Mouse (Mus musculus): ENCODE measurements around the gene Mapk8ip2. TPM values are rescaled to one million over a fixed set of nuclear protein-coding genes. Genes with fewer than 3 reads are reported as not detected.

Gene Mapk8ip2
- polyA plus RNA-seq, 1 experiment from 2014 or later, result 3.4 TPM

GRCm38 (mm10) chr15:89496131-89496530 lies 42.4 kb downstream of the Mapk8ip2 start:
- Histone ChIP-seq H3K27ac (ENCODE audit: low read length) (no peak overlapping the region), H3K36me3 (ENCODE audit: control insufficient read depth, insufficient read depth, low read length) (no peaks in the 10 kb centered on the region)
- ATAC-seq, result no peak

DNA sequence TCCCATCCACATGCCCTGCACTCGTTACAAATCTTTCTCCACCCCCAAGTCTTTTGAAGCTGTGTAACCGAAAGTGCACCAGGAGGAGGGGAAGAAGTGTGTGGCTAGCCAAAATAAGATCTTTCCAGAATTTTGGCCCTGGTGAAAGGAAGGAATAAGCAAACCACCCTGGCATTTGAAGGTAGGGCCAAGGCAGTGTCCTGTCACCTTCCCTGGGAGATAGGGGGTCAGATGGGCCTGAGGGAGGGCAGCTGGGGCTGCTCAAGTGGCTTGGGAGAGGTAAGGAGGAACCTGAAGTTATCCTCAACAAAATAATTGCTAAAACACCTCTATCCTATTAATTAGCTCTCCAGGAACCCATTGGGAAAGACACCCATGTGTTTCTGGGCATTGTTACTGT lies 43.1 kb downstream of the Mapk8ip2 start:
- 55% methylated on average over 2 of the region's 2 CpGs for WGBS
- H3K9me3 ChIP-seq (ENCODE audit: control insufficient read depth, low read length), result no peaks in the 10 kb centered on the region
- H3K4me2 ChIP-seq (ENCODE audit: low read depth, low read length), result no peak overlapping the region
- ATAC-seq, result no peak
- no peak overlapping the region for H3K27ac ChIP-seq (ENCODE audit: low read length)
- H3K9ac ChIP-seq (ENCODE audit: low read depth, low read length), result no peak overlapping the region
- peaks cover 19% of the 10 kb centered on the region for H3K27me3 ChIP-seq (replicated peaks; ENCODE audit: control insufficient read depth, insufficient read depth, low read length)
- H3K4me3 ChIP-seq (ENCODE audit: low read length), result no peak overlapping the region
- H3K4me1 ChIP-seq (ENCODE audit: control insufficient read depth, insufficient read depth, low read length), result peaks cover 11% of the 10 kb centered on the region
- H3K36me3 ChIP-seq (ENCODE audit: control insufficient read depth, insufficient read depth, low read length), result no peaks in the 10 kb centered on the region

More at GRCm38 (mm10) chr15:89496131-89496530, 42.4 kb downstream of the Mapk8ip2 start:
- Histone ChIP-seq H3K9ac (ENCODE audit: low read depth, low read length) (no peak overlapping the region), H3K27me3 (replicated peaks; ENCODE audit: control insufficient read depth, insufficient read depth, low read length) (peaks cover 19% of the 10 kb centered on the region), H3K4me1 (ENCODE audit: control insufficient read depth, insufficient read depth, low read length) (peaks cover 11% of the 10 kb centered on the region), H3K9me3 (ENCODE audit: control insufficient read depth, low read length) (no peaks in the 10 kb centered on the region), H3K4me2 (ENCODE audit: low read depth, low read length) (no peak overlapping the region), H3K4me3 (ENCODE audit: low read length) (no peak overlapping the region)
- WGBS, result 61% methylated on average over 4 of the region's 4 CpGs

DNA sequence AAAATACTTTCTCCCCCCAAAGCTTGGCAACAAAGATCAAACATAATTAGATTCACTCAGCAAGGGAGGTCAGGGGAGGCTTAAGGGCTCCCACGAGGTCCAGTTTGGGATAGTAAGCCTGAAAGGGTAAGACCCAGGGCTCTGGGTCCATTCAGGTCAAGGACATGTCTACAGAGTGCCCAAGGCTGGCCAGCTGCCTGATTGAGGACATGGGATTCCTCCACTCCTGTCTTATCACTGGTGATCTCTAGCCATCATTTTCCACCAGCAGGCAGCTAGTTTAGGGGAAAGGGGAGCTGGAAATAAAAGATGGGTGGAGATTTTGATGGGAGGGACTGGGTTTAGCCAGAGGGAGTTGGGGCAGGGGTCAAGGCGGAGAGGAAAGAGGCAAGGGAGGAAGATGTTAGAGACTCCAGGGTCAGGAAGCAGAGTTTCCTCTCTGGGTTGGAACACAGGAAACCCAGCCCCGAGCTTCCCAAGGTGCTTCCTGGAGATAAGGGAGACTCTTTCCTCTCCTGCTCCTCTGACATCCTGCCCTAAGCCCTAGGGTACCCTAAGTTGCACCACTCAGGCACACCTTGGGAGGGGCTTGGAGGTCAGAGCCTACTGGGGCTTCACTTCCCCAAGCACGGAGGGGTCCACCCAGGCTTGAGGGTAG lies 43.8 kb downstream of the Mapk8ip2 start:
- Histone ChIP-seq H3K27me3 (replicated peaks; ENCODE audit: control insufficient read depth, insufficient read depth, low read length) (peaks cover 19% of the 10 kb centered on the region), H3K9ac (ENCODE audit: low read depth, low read length) (peak overlapping the region; percentile 81), H3K4me3 (ENCODE audit: low read length) (peak overlapping the region; percentile 75), H3K36me3 (ENCODE audit: control insufficient read depth, insufficient read depth, low read length) (no peaks in the 10 kb centered on the region), H3K4me2 (ENCODE audit: low read depth, low read length) (no peak overlapping the region), H3K9me3 (ENCODE audit: control insufficient read depth, low read length) (no peaks in the 10 kb centered on the region), H3K4me1 (ENCODE audit: control insufficient read depth, insufficient read depth, low read length) (peaks cover 11% of the 10 kb centered on the region), H3K27ac (ENCODE audit: low read length) (no peak overlapping the region; the same call in 1 of the 2 replicates)
- no peak; the same call in 1 of the 2 replicates for ATAC-seq
- WGBS, result 28% methylated on average over 4 of the region's 4 CpGs

GRCm38 (mm10) chr15:89498049-89498960 lies 44.6 kb downstream of the Mapk8ip2 start:
- Histone ChIP-seq H3K4me1 (ENCODE audit: control insufficient read depth, insufficient read depth, low read length) (peaks cover 11% of the 10 kb centered on the region), H3K4me3 (ENCODE audit: low read length) (peak overlapping the region; percentile 75), H3K36me3 (ENCODE audit: control insufficient read depth, insufficient read depth, low read length) (no peaks in the 10 kb centered on the region), H3K27ac (ENCODE audit: low read length) (no peak overlapping the region; the same call in 1 of the 2 replicates), H3K9me3 (ENCODE audit: control insufficient read depth, low read length) (no peaks in the 10 kb centered on the region), H3K9ac (ENCODE audit: low read depth, low read length) (peak overlapping the region; percentile 81), H3K27me3 (replicated peaks; ENCODE audit: control insufficient read depth, insufficient read depth, low read length) (peaks cover 19% of the 10 kb centered on the region), H3K4me2 (ENCODE audit: low read depth, low read length) (peak overlapping the region; percentile 98)
- ATAC-seq, result no peak
- 3% methylated on average over 41 of the region's 41 CpGs for WGBS

DNA sequence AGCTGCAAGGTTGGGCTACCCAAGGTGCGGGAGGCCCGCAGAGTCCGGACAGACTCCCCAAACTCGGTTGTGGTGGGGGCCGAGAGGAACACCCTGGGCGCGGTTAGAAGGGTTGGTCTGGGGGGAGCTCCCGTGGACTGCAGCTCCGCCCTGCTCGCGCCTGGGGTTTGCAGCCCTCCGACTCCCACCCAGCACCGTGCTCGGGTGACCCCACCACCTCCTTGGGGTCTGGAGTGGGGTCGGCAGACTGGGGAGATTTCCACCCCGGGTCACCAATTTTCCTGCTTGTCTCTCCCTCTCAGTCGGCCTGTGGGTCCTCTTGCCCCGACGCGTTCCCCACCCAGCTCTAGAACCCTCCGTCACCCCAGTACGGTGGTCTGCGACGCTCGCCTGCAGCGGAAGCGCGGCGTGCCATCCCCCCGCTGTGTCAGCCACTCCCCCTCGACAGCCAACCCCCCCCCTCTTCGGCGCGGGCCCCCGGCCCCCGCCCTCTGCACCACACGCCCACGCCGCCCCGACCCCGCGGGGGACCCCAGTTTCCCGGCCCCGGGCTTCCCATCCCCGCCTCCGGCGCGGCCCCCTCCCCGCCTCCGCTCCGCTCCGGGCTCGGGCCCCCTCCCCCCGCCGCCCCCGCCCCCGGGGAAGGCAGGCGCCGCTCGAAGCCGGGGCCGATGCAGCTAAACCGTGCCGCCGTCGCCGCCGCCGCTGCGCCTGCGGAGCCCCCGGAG lies 45.4 kb downstream of the Mapk8ip2 start, which contains the start of gene Shank3:
Shank3 (plus strand) TSS at position 663 of the 728 bp plus-strand sequence.
- Histone ChIP-seq H3K27me3 (replicated peaks; ENCODE audit: control insufficient read depth, insufficient read depth, low read length) (peaks cover 19% of the 10 kb centered on the region), H3K9me3 (ENCODE audit: control insufficient read depth, low read length) (no peaks in the 10 kb centered on the region), H3K27ac (ENCODE audit: low read length) (peak within 1 kb of the TSS; percentile 23), H3K4me3 (ENCODE audit: low read length) (peak within 1 kb of the TSS; percentile 75), H3K4me2 (ENCODE audit: low read depth, low read length) (peak within 1 kb of the TSS; percentile 98), H3K9ac (ENCODE audit: low read depth, low read length) (peak within 1 kb of the TSS; percentile 81), H3K36me3 (ENCODE audit: control insufficient read depth, insufficient read depth, low read length) (no peaks in the 10 kb centered on the region), H3K4me1 (ENCODE audit: control insufficient read depth, insufficient read depth, low read length) (peaks cover 11% of the 10 kb centered on the region)
- peak; percentile 36 for ATAC-seq
- WGBS, result 2% methylated on average over 40 of the region's 72 CpGs

- peaks cover 19% of the 10 kb centered on the region for H3K27me3 ChIP-seq (replicated peaks; ENCODE audit: control insufficient read depth, insufficient read depth, low read length)
- no peaks in the 10 kb centered on the region for H3K36me3 ChIP-seq (ENCODE audit: control insufficient read depth, insufficient read depth, low read length)
- peak overlapping the region; percentile 98 for H3K4me2 ChIP-seq (ENCODE audit: low read depth, low read length)
- H3K9ac ChIP-seq (ENCODE audit: low read depth, low read length), result peak overlapping the region; percentile 81
- under 1% methylated on average over 38 of the region's 60 CpGs for whole genome bisulfite sequencing
- H3K27ac ChIP-seq (ENCODE audit: low read length), result peak overlapping the region; percentile 23; the same call in 1 of the 2 replicates
- H3K9me3 ChIP-seq (ENCODE audit: control insufficient read depth, low read length), result no peaks in the 10 kb centered on the region
- ATAC-seq, result peak; percentile 73
- H3K4me1 ChIP-seq (ENCODE audit: control insufficient read depth, insufficient read depth, low read length), result peaks cover 11% of the 10 kb centered on the region
- H3K4me3 ChIP-seq (ENCODE audit: low read length), result peak overlapping the region; percentile 75
Observed at GRCm38 (mm10) chr15:89499784-89500220, 46.1 kb downstream of the Mapk8ip2 start.

DNA sequence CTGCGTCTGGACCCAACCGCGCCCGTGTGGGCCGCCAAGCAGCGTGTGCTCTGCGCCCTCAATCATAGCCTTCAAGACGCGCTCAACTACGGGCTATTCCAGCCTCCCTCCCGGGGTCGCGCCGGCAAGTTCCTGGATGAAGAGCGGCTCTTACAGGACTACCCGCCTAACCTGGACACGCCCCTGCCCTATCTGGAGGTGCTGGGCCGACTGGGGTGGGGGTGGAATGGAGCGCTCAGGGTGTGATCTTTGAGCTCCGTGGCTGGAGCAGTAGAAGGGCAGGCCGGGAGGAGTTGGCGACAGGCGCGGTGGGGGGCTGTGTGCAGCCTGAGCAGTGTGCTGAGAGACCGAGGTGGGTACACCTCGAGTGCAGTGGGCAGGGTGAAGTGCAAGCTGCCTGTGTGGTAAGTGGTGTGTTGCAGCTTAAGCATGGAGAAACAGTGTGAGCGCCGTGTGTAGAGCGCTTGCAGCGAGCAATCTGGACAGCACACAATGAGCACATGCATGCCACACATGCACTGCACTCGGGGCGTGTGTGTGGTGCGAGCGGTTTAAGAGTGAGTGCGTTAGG lies 46.6 kb downstream of the Mapk8ip2 start:
- Histone ChIP-seq H3K9me3 (ENCODE audit: control insufficient read depth, low read length) (no peaks in the 10 kb centered on the region), H3K36me3 (ENCODE audit: control insufficient read depth, insufficient read depth, low read length) (no peaks in the 10 kb centered on the region), H3K27me3 (replicated peaks; ENCODE audit: control insufficient read depth, insufficient read depth, low read length) (peaks cover 19% of the 10 kb centered on the region), H3K9ac (ENCODE audit: low read depth, low read length) (peak overlapping the region; percentile 81), H3K27ac (ENCODE audit: low read length) (no peak overlapping the region), H3K4me1 (ENCODE audit: control insufficient read depth, insufficient read depth, low read length) (peaks cover 11% of the 10 kb centered on the region), H3K4me2 (ENCODE audit: low read depth, low read length) (peak overlapping the region; percentile 98), H3K4me3 (ENCODE audit: low read length) (peak overlapping the region; percentile 75)
- peak; percentile 79 for ATAC-seq
- WGBS, result 3% methylated on average over 35 of the region's 35 CpGs

- H3K9ac ChIP-seq (ENCODE audit: low read depth, low read length), result no peak overlapping the region
- peaks cover 19% of the 10 kb centered on the region for H3K27me3 ChIP-seq (replicated peaks; ENCODE audit: control insufficient read depth, insufficient read depth, low read length)
- WGBS, result 86% methylated on average over 3 of the region's 3 CpGs
- H3K4me3 ChIP-seq (ENCODE audit: low read length), result no peak overlapping the region
- H3K4me2 ChIP-seq (ENCODE audit: low read depth, low read length), result no peak overlapping the region
- peaks cover 11% of the 10 kb centered on the region for H3K4me1 ChIP-seq (ENCODE audit: control insufficient read depth, insufficient read depth, low read length)
- no peak for ATAC-seq
- no peaks in the 10 kb centered on the region for H3K36me3 ChIP-seq (ENCODE audit: control insufficient read depth, insufficient read depth, low read length)
- no peaks in the 10 kb centered on the region for H3K9me3 ChIP-seq (ENCODE audit: control insufficient read depth, low read length)
- no peak overlapping the region for H3K27ac ChIP-seq (ENCODE audit: low read length)
Observed at GRCm38 (mm10) chr15:89501321-89501720, 47.6 kb downstream of the Mapk8ip2 start.
